Mouse (Mus musculus): ENCODE results near the gene Nhp2. TPM values are rescaled to one million over a fixed set of nuclear protein-coding genes. Genes with fewer than 3 reads are reported as not detected.
A peak's percentile ranks its signal among the peaks of the same experiment; 100 is the strongest.
"Not testable (repeated sequence)": the region's sequence is repeated elsewhere in the genome, so short reads cannot be mapped to it uniquely, and the experiment has no call there.

Nhp2 gene
- polyA plus RNA-seq, 1 experiment from 2014 or later = 174 TPM

- not testable (repeated sequence) for H3K36me3 ChIP-seq (ENCODE audit: control insufficient read depth, insufficient read depth, low read length); H3K4me3 ChIP-seq (ENCODE audit: low read depth, low read length); H3K27ac ChIP-seq (ENCODE audit: low read length); H3K9ac ChIP-seq (replicated peaks; ENCODE audit: low read depth, low read length); ATAC-seq (ENCODE audit: insufficient number of reproducible peaks, insufficient read depth, low FRiP score, low read depth); H3K9me3 ChIP-seq (ENCODE audit: control insufficient read depth, low read depth, low read length); H3K4me2 ChIP-seq (replicated peaks; ENCODE audit: low read depth, low read length); H3K27me3 ChIP-seq (ENCODE audit: control insufficient read depth, insufficient read depth, low read length)
- WGBS = 78% methylated on average over 5 of the region's 5 CpGs
- peaks cover 13% of the 10 kb centered on the region for H3K4me1 ChIP-seq (ENCODE audit: control insufficient read depth, insufficient read depth, low read length)
Measured at GRCm38 (mm10) chr11:51609940-51610339, 9.6 kb upstream of the Nhp2 start.

GRCm38 (mm10) chr11:51614256-51614655 lies 5.3 kb upstream of the Nhp2 start:
- H3K27me3 ChIP-seq (ENCODE audit: control insufficient read depth, insufficient read depth, low read length) = no peaks in the 10 kb centered on the region
- H3K4me1 ChIP-seq (ENCODE audit: control insufficient read depth, insufficient read depth, low read length) = peaks cover 17% of the 10 kb centered on the region
- H3K9ac ChIP-seq (replicated peaks; ENCODE audit: low read depth, low read length) = no peak overlapping the region
- WGBS = 74% methylated on average over 8 of the region's 8 CpGs
- peak overlapping the region; percentile 96; the same call in 1 of the 2 replicates for H3K27ac ChIP-seq (ENCODE audit: low read length)
- H3K4me2 ChIP-seq (replicated peaks; ENCODE audit: low read depth, low read length) = no peak overlapping the region
- H3K36me3 ChIP-seq (ENCODE audit: control insufficient read depth, insufficient read depth, low read length) = no peaks in the 10 kb centered on the region
- ATAC-seq (ENCODE audit: insufficient number of reproducible peaks, insufficient read depth, low FRiP score, low read depth) = no peak
- H3K9me3 ChIP-seq (ENCODE audit: control insufficient read depth, low read depth, low read length) = no peaks in the 10 kb centered on the region
- no peak overlapping the region for H3K4me3 ChIP-seq (ENCODE audit: low read depth, low read length)

GRCm38 (mm10) chr11:51615129-51615528 lies 4.4 kb upstream of the Nhp2 start:
- peaks cover 16% of the 10 kb centered on the region; the same call in 1 of the 2 replicates for H3K4me1 ChIP-seq (ENCODE audit: control insufficient read depth, insufficient read depth, low read length)
- H3K9me3 ChIP-seq (ENCODE audit: control insufficient read depth, low read depth, low read length) = no peaks in the 10 kb centered on the region
- H3K36me3 ChIP-seq (ENCODE audit: control insufficient read depth, insufficient read depth, low read length) = no peaks in the 10 kb centered on the region
- 28% methylated on average over 7 of the region's 7 CpGs for WGBS
- ATAC-seq (ENCODE audit: insufficient number of reproducible peaks, insufficient read depth, low FRiP score, low read depth) = no peak
- peak overlapping the region; percentile 45; the same call in 1 of the 2 replicates for H3K9ac ChIP-seq (replicated peaks; ENCODE audit: low read depth, low read length)
- peak overlapping the region; percentile 27 for H3K4me3 ChIP-seq (ENCODE audit: low read depth, low read length)
- peak overlapping the region; percentile 56 for H3K4me2 ChIP-seq (replicated peaks; ENCODE audit: low read depth, low read length)
- no peaks in the 10 kb centered on the region for H3K27me3 ChIP-seq (ENCODE audit: control insufficient read depth, insufficient read depth, low read length)
- peak overlapping the region; percentile 96 for H3K27ac ChIP-seq (ENCODE audit: low read length)

GRCm38 (mm10) chr11:51615601-51616000 lies 3.9 kb upstream of the Nhp2 start:
- ATAC-seq (ENCODE audit: insufficient number of reproducible peaks, insufficient read depth, low FRiP score, low read depth) = peak; percentile 66; the same call in 1 of the 2 replicates
- 4% methylated on average over 14 of the region's 14 CpGs for WGBS
- no peaks in the 10 kb centered on the region for H3K36me3 ChIP-seq (ENCODE audit: control insufficient read depth, insufficient read depth, low read length)
- H3K4me3 ChIP-seq (ENCODE audit: low read depth, low read length) = peak overlapping the region; percentile 27
- peaks cover 19% of the 10 kb centered on the region; the same call in 1 of the 2 replicates for H3K4me1 ChIP-seq (ENCODE audit: control insufficient read depth, insufficient read depth, low read length)
- H3K27ac ChIP-seq (ENCODE audit: low read length) = peak overlapping the region; percentile 96
- no peaks in the 10 kb centered on the region for H3K27me3 ChIP-seq (ENCODE audit: control insufficient read depth, insufficient read depth, low read length)
- H3K4me2 ChIP-seq (replicated peaks; ENCODE audit: low read depth, low read length) = peak overlapping the region; percentile 56
- H3K9ac ChIP-seq (replicated peaks; ENCODE audit: low read depth, low read length) = peak overlapping the region; percentile 45; the same call in 1 of the 2 replicates
- no peaks in the 10 kb centered on the region for H3K9me3 ChIP-seq (ENCODE audit: control insufficient read depth, low read depth, low read length)

- not testable (repeated sequence) for ATAC-seq (ENCODE audit: insufficient number of reproducible peaks, insufficient read depth, low FRiP score, low read depth); H3K36me3 ChIP-seq (ENCODE audit: control insufficient read depth, insufficient read depth, low read length); H3K27me3 ChIP-seq (ENCODE audit: control insufficient read depth, insufficient read depth, low read length); H3K9me3 ChIP-seq (ENCODE audit: control insufficient read depth, low read depth, low read length)
- Histone ChIP-seq H3K9ac (replicated peaks; ENCODE audit: low read depth, low read length) (0 out of 2 replicates have a peak overlapping the region, but pooled peaks have one; percentile 45), H3K4me3 (ENCODE audit: low read depth, low read length) (peak overlapping the region; percentile 27), H3K27ac (ENCODE audit: low read length) (peak overlapping the region; percentile 96), H3K4me1 (ENCODE audit: control insufficient read depth, insufficient read depth, low read length) (peaks cover 22% of the 10 kb centered on the region; the same call in 1 of the 2 replicates), H3K4me2 (replicated peaks; ENCODE audit: low read depth, low read length) (peak overlapping the region; percentile 56)
- 91% methylated on average over 7 of the region's 7 CpGs for WGBS
Measured at GRCm38 (mm10) chr11:51616113-51616512, 3.4 kb upstream of the Nhp2 start.

- peaks cover 22% of the 10 kb centered on the region; the same call in 1 of the 2 replicates for H3K4me1 ChIP-seq (ENCODE audit: control insufficient read depth, insufficient read depth, low read length)
- no peak overlapping the region for H3K4me2 ChIP-seq (replicated peaks; ENCODE audit: low read depth, low read length)
- H3K9me3 ChIP-seq (ENCODE audit: control insufficient read depth, low read depth, low read length) = no peaks in the 10 kb centered on the region
- 0 out of 2 replicates have a peak, but pooled peaks have one; percentile 3 for ATAC-seq (ENCODE audit: insufficient number of reproducible peaks, insufficient read depth, low FRiP score, low read depth)
- no peak overlapping the region for H3K9ac ChIP-seq (replicated peaks; ENCODE audit: low read depth, low read length)
- peaks cover 9% of the 10 kb centered on the region; the same call in 1 of the 2 replicates for H3K36me3 ChIP-seq (ENCODE audit: control insufficient read depth, insufficient read depth, low read length)
- WGBS = 3% methylated on average over 4 of the region's 4 CpGs
- no peak overlapping the region for H3K27ac ChIP-seq (ENCODE audit: low read length)
- no peaks in the 10 kb centered on the region for H3K27me3 ChIP-seq (ENCODE audit: control insufficient read depth, insufficient read depth, low read length)
- no peak overlapping the region for H3K4me3 ChIP-seq (ENCODE audit: low read depth, low read length)
Measured at GRCm38 (mm10) chr11:51617693-51618092, 1.8 kb upstream of the Nhp2 start.

- Histone ChIP-seq H3K36me3 (ENCODE audit: control insufficient read depth, insufficient read depth, low read length) (peaks cover 21% of the 10 kb centered on the region; the same call in 1 of the 2 replicates), H3K4me1 (ENCODE audit: control insufficient read depth, insufficient read depth, low read length) (peaks cover 22% of the 10 kb centered on the region; the same call in 1 of the 2 replicates), H3K4me2 (replicated peaks; ENCODE audit: low read depth, low read length) (peak overlapping the region; percentile 78), H3K9ac (replicated peaks; ENCODE audit: low read depth, low read length) (no peak overlapping the region), H3K4me3 (ENCODE audit: low read depth, low read length) (peak overlapping the region; percentile 90), H3K27me3 (ENCODE audit: control insufficient read depth, insufficient read depth, low read length) (no peaks in the 10 kb centered on the region), H3K27ac (ENCODE audit: low read length) (no peak overlapping the region), H3K9me3 (ENCODE audit: control insufficient read depth, low read depth, low read length) (no peaks in the 10 kb centered on the region)
- WGBS = 44% methylated on average over 8 of the region's 8 CpGs
- peak; percentile 3; the same call in 1 of the 2 replicates for ATAC-seq (ENCODE audit: insufficient number of reproducible peaks, insufficient read depth, low FRiP score, low read depth)
Measured at GRCm38 (mm10) chr11:51618894-51619408, 584 bp upstream of the Nhp2 start.

- Histone ChIP-seq H3K9me3 (ENCODE audit: control insufficient read depth, low read depth, low read length) (no peaks in the 10 kb centered on the region), H3K36me3 (ENCODE audit: control insufficient read depth, insufficient read depth, low read length) (peaks cover 28% of the 10 kb centered on the region), H3K4me1 (ENCODE audit: control insufficient read depth, insufficient read depth, low read length) (peaks cover 13% of the 10 kb centered on the region; the same call in 1 of the 2 replicates), H3K4me2 (replicated peaks; ENCODE audit: low read depth, low read length) (peak overlapping the region; percentile 78), H3K27me3 (ENCODE audit: control insufficient read depth, insufficient read depth, low read length) (no peaks in the 10 kb centered on the region), H3K27ac (ENCODE audit: low read length) (peak overlapping the region; percentile 52; the same call in 1 of the 2 replicates), H3K4me3 (ENCODE audit: low read depth, low read length) (peak overlapping the region; percentile 90), H3K9ac (replicated peaks; ENCODE audit: low read depth, low read length) (peak overlapping the region; percentile 78)
- no peak for ATAC-seq (ENCODE audit: insufficient number of reproducible peaks, insufficient read depth, low FRiP score, low read depth)
- under 1% methylated on average over 11 of the region's 11 CpGs for WGBS
Measured at GRCm38 (mm10) chr11:51620084-51620483, 549 bp downstream of the Nhp2 start.
